Mouse (Mus musculus) T-helper 1 cell (primary cell): Measurements from ENCODE around the gene Gpr83.

ENCODE experiments used
- in situ Hi-C: fragments of 300-600 bp; cut with MboI, MseI; formaldehyde crosslinking; loops from one replicate; pipeline ENCODE4 v1.15.1; 2025; ENCODE audit warnings: high pct_unique_total_duplicates

Gene Gpr83

GRCm38 (mm10) chr9:14859868-14860639 lies at the start of gene Gpr83:
Gene Gpr83 (plus strand): TSS chr9:14860210.
- in situ Hi-C loops, result loop anchor here (5.0 to 10.0 kb wide), 2 partner anchors 157 to 255 kb away; partner anchors contain the start of gene Hephl1

GRCm38 (mm10) chr9:14821396-14821795 lies 38.6 kb upstream of the Gpr83 start:
- in situ Hi-C loops, result no loop called here

DNA sequence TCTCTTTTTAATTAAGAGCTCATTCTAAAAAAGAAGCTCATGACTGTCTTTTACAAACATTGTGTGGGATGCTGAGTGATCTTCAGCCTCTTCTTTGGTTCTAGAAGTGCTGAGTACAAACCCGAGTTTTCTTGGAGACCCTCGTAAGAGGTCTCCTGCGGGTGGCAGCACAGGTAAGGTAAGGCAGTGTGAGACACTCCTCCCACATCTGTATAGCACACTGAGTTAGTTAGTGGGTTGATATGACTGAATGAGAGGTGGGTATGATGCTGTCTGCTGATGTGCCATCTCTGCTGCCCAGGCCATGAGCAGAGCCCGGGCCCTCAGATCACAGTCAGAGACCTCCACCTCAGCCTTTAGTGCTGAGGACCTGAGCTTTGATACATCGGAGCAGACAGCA lies 35.2 kb upstream of the Gpr83 start:
- in situ Hi-C loops, result no loop called here

DNA sequence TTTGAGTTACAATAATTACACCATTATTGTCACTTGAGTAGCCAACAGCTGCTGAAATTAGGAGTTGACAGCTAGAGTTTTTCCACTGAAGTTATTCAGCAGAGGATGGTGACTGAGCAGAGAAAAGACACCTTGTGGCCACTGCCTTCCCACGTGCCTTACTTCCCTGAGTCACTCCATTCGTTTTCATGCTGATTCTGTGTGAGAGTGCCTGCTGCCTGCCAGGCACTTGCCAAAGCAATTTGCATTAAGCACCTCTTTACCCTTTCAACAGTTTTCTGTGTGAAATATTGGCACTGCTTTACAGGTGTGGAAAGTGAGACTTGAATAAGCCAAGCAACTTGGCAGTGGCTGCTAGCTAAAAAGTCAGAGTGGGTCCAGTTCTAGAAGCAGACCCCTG lies 32.1 kb upstream of the Gpr83 start:
- in situ Hi-C loops, result no loop called here

- in situ Hi-C loops, result no loop called here
These were observed 28.0 kb upstream of the Gpr83 start for GRCm38 (mm10) chr9:14832046-14832445.

- in situ Hi-C loops, result no loop called here
These were observed 24.5 kb upstream of the Gpr83 start for GRCm38 (mm10) chr9:14835335-14836075.

GRCm38 (mm10) chr9:14839527-14839926 lies 20.5 kb upstream of the Gpr83 start:
- in situ Hi-C loops, result no loop called here

DNA sequence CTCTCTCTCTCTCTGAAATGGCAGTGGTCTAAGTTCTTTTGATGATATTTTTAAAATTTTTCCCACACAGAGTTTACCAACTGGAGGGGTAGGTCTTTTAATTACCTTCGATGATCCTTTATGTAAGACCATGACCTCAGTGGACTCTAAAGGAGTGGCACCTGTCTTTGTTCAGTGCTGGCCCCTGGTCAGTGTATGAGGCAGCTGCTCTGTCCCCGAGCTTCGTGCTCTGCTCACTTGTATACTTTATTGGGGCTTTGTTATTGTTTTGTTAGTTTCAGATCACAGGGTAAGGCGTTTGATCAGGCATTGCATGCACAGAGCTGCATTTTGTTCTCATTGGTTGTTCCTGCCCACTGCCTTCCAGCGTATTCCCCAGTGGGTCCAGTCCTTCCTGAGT lies 20.0 kb upstream of the Gpr83 start:
- in situ Hi-C loops, result no loop called here

DNA sequence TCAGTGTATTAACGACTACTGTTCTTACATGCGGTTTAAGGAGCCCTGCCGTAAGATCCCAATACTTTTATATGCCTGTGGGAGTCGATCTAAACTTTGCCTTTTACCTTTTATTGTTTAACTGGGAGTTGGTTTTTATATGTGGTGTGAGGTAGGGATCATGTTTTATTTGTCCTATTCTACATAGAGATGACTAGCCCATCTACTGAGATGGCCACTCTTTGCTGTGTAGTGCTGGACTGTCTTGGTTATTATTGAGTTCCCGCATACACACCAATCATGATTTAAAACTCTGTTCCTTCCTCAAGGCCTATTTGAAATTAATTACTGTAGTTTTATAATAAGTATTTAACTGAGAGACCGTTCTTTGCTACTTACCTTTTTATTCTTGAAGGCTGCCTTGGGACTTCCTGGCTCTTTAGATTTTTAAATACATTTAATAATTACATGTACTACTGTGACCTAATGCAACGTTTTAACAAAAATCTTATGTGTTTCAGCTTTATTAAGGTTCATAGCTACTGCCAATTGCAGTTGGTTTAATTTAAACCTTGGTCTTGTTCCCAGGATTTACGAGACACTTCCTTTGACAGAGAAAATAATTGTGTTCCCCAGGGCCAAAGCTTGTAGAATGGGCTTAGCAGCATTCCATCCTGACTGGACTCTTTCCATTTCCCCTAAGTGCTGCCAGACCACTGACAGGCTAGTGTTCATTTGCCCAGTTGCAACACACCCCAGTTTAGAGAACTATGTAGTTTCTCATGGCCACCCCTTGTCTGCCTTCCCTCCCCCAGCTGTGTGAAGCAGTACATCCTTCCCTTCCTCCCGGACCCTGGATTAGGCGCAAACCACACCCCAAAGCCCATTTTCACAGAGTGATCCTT lies 17.9 kb upstream of the Gpr83 start:
- in situ Hi-C loops, result no loop called here

GRCm38 (mm10) chr9:14843311-14843857 lies 16.6 kb upstream of the Gpr83 start:
- in situ Hi-C loops, result no loop called here

DNA sequence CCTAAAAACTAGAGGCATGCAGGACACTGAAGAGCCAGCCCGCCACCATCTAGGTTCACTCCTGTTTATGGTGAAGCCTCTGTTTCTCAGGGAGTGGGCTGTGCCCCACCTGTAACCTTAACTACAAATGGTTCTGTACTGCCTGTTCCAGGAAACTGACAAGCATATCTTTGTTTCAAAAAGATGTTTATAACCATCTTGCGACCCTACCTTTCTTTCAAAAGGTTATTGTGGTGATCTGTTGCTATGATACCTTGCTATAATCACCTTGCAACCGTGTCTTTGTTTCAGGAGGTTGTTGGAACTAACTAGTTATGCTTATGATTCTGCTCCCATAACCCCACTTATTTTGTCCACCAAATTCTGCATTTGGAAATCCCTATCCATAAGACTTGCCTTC lies 16.1 kb upstream of the Gpr83 start:
- in situ Hi-C loops, result no loop called here

DNA sequence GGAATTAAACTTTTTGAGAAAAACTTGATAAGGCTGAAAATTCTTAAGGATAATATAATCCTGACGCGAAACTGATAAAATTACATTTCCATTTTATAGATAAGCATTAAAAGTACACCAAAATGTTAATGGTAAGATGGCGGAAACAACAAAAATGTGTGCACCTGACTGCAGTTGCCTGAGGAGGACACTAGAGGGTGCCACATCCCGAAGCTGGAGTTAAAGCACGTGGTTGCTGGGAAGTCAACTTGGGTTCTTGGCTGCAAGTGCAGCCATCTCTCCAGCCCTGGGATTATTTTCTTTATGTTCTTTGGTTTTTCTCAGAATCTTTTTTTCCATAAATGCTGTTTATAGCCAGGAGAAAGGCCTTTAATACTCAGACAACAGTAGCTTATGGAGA lies 13.6 kb upstream of the Gpr83 start:
- in situ Hi-C loops, result no loop called here

GRCm38 (mm10) chr9:14848267-14848935 lies 11.6 kb upstream of the Gpr83 start:
- in situ Hi-C loops, result no loop called here

- in situ Hi-C loops, result loop anchor here (10.0 kb wide), 1 partner anchor 260 kb away; the partner anchor contains the start of gene Hephl1
These were observed 5.4 kb upstream of the Gpr83 start for GRCm38 (mm10) chr9:14854585-14854984.

GRCm38 (mm10) chr9:14856922-14857654 lies 2.9 kb upstream of the Gpr83 start:
- in situ Hi-C loops, result loop anchor here (10.0 kb wide), 1 partner anchor 258 kb away; the partner anchor contains the start of gene Hephl1

- in situ Hi-C loops, result loop anchor here (10.0 kb wide), 1 partner anchor 257 kb away; the partner anchor contains the start of gene Hephl1
These were observed 1.8 kb upstream of the Gpr83 start for GRCm38 (mm10) chr9:14858170-14858706.

DNA sequence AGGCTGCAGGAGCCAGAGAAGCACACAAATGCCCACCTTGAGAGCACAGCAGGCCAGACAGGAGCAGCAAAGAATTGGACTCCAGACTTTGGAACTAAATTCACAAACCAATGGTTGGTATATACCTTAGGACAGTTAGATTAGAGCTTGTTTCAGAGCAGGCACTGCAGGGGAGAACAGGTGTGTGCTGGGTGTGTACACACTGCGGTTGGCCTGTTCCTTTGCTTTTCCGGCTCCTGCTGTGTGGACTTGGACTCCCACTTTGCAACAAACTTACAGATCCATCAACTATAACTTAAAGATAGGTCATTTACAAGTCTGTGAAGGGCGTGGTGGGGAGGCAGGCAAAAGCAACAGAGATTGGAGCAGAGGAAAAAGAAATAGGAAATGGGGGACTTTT lies 1.2 kb upstream of the Gpr83 start:
- in situ Hi-C loops, result loop anchor here (10.0 kb wide), 1 partner anchor 256 kb away; the partner anchor contains the start of gene Hephl1

DNA sequence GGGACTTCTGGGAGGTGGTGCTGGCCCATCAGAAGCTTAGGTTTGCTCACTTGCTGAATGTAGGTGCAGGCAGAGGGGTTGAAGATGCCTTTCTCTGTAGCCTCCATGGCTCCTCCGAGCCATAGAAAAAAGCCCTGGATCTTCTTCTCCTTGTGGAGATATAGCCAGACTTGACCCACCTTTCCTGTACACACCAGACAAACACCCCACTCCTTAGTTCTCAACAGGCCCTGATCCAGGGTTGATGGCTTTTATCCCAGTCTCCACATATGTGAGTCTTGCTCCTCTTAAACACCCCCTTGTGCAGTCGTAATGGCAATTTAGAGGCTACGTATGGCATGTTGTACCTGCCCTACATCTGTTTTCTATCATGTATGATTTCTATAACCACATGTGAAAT lies 3.1 kb downstream of the Gpr83 start:
- in situ Hi-C loops, result loop anchor here (5.0 kb wide), 1 partner anchor 154 kb away; no protein-coding TSS in a partner anchor

GRCm38 (mm10) chr9:14864726-14865125 lies 4.7 kb downstream of the Gpr83 start:
- in situ Hi-C loops, result loop anchor here (5.0 kb wide), 1 partner anchor 153 kb away; no protein-coding TSS in a partner anchor

GRCm38 (mm10) chr9:14866957-14867356 lies 6.9 kb downstream of the Gpr83 start:
- in situ Hi-C loops, result no loop called here
